Mouse (Mus musculus) lung, postnatal 4 days (tissue): Measurements from ENCODE around the gene Adig.

Source experiments
- DNase-seq, 2 experiments: peaks; one replicate each; pipeline ENCODE4 v3.0.0; 2021

The Adig gene

DNA sequence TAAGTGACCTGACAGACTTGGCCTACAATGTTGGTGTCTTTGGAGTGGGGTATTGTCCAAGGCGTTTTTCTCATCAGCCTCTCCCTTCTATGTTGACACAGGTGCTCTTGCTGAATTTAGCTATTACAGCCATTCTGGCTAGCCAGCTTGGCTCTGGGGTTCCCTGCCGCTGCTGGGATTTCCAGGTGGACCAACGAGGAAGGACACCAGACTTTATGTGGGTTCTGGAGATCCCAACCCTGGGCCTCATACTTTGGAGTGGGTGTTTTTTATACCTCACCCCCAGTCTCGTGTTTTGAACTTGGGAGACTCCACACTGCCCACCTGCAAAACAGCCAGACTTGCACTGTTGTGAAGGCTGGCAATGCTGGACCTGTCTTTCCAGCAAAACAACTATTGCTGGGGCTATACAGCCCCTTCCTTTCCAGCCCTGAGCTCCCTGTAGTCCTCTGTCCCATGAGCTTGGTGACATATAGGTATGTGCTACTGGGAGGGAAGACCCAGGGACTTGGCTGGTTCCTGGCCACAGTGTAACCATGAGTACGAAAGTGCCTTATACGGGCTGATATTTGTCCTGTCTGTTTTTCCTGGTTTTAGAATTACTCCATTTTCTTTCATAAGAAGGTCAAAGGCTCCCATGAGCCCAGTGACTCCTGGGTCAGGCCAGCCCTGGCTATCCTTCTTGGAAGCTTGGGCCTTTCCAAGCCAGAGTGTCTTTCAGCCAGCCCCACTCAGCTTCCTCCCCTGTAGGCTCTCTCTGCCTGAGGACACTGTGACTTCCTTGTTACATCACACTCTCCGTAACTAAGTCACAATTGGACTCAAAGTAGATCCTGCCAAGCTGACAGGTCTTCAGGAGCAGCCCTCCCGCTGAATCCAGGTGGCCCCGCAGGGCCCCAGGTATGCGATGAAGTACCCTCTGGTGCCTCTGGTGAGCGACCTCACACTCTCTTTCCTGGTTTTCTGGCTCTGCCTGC, at the start of gene Adig:
Gene Adig, plus strand, starts transcription at position 777 of the 977 bp plus-strand sequence.
- no peak for DNase-seq

DNA sequence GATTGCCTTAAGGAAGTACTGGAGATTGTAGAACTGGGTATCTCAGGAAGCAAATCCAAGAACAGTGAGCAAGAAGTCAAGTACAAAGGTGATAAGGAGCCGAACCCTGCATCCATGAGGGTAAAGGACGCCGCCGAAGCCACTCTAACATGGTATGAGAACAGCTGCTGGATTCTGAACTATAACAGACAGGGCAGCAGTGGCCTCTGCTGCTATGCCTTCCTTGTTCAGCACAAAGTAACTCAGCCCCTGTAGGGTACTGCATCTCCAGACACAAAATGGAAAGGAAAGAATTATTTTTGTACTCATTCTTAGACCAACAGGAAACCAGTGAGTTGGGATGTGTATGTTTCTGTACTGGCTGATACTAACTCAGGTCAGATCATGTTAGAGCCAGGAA, 46.0 kb upstream of the Adig start:
- no peak for DNase-seq

DNA sequence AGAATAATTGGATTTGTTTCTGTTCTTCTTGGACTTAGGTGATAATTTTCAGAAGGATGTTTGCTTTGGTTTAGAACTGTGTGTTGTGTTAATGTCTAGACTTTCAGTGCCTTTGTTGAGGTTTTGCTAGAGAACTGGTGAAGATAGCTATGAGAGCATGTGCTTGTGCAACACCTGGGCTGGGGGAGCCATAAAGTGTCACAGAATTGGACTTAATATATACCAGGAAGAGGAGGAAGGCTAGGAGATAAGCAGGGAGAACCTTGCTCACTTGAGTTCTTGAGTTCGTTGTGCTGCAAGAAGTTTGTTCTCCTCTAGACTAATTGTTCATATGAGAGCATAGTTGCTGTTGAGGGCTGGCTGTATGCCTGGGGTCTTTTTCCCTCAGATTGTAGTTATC, 44.8 kb upstream of the Adig start:
- DNase-seq: no peak

DNA sequence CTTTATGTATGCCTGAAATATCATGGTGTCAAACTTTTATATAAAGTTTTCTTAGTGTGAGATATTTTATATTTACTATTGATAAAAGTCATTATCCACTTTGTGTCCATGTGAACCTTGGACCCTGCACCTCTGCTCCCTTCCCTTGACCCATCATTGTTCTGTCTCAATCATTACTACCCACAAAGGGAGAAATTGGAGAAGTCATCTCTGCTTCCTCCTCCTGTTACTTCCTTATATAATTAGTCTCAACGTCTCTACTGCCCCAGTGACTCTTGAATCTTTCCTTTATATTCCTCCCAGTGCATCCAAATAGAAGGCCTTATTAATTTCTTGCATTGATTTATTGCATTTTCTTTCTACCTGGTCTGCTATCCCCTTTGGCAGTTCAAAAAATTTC, 40.0 kb upstream of the Adig start:
- DNase-seq: no peak

DNA sequence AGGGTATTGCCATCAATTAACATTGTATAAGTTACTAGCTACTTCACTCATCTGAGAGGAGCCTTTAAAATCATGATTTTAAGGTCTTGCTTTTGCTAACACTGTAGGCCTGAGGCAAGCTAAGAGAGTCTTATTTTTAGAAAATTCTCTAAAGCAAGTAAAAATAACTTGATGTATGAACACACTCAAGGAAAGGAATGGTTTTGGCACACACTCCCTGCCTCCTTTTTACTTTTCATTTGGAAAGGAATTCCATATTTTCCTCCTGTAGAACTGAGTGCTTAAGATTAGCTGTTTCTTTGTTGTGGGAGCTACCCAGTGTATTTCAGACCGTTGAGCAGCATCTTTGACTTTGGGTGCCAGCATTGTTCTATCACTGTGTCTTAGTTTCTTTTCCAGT, 28.3 kb upstream of the Adig start:
- DNase-seq: no peak

DNA sequence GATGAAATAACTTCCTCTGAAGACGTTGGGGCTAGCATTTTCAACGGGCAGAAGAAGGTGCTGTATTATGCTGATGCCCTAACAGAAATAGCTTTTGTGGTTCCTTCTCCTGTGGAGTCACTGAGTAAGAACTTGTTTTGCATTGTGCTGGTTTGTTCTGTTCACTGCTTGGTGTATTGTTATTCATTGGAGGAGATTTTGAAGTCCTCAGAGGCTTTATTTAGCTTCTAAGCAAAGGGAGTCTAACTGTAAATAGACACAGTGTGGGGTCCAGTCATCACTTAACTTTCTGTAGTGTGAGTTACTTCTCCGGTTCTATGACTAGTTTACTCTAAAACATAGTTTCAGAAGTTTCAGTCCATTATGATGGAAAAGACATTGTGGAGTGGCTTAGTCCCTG, 24.8 kb upstream of the Adig start:
- no peak for DNase-seq

DNA sequence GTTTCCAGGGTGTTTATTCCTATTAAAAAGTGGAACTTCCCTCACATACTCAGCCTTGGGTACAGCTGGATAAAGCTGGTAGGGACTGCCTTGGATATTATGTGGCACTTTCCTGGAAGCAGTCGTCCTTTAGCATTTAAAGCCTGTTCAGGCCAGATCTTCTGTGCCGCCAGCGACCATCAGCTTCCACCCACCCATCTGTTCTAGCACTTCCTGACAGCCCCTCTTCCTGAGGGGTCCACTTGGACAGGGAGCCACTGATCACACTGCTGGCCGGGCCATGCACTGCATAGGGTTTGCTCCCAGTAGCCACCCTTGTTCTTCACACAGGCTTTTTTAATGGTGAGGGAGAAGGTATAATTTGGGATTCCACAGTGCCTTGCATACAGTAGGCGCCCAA, 4.0 kb upstream of the Adig start:
- DNase-seq: no peak

DNA sequence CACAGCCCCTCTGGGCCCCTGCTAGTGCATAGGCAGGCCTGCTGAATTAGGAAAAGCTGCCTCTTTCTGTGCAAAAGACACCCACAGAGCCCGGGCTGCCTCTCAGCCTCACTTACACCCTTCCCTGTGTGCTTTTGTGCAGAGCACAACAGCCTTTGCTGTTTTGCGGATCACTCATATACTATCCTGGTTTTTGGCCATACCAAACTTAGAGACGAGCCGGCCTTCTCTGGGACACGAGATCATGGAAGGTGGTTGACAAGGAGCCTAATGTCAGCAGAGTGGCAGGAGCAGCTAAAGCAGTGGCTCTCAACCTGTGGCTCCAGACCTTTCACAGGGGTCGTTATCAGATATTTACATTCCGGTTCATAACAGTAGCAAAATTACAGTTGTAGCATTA, 814 bp downstream of the Adig start:
- DNase-seq: no peak

DNA sequence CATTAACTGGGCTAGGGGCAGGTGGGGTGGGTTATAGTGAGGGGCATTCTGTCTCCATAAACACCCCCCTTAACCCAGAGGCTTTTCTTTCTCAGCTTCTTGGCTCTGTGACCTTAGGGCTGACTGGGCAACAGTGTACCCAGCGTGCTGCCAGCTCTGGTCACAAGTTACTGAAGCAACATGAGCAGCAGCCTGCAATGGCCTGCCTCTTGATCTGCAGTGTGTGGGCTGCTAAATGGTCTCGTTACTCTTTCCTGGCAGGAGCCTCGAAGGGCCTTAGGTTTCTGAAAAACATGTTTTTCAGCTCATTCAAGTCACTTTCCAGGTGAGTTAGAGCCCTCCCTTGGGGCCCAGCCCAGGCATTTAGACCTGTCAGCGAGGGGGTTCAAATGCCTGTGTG, 1.3 kb downstream of the Adig start:
- no peak for DNase-seq

DNA sequence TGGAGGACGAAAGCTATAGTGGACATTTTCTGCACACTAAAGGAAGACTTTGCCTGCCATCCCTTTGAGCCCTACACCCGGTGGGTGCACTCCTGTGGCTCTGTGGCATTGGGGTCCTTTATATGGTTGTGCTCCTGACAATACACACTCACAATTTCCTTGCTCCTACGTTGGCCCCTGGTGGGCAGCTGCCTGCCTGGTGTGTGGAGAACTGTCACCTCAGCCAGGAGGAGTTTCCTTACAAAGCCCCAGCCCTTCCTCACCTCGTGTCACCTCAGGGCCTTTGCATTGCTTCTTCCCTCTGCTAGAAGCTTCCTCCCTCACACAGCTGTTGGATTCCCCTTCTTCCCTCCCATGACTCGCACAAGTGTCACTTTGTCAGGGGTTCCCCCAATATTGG, 4.1 kb downstream of the Adig start:
- no peak for DNase-seq

DNA sequence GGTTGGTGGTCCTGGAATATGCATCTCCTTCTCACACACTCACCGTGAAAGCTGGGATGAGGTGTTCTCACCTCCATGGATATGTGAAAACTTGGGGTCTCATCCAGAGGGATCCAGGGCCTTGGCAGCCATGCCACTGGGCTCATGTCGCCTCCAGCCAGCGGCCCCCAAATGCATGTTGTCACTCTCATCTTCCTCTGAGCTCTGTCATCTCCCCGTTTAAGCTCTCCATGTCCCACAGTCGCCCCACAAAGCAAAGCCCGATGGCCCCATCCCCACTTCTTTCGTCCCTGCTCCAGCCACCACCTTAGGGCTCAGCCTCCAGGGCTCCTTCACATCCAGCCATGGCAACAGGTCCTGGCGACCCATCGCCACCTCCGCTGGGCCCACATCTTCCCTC, 4.6 kb downstream of the Adig start:
- DNase-seq: no peak

DNA sequence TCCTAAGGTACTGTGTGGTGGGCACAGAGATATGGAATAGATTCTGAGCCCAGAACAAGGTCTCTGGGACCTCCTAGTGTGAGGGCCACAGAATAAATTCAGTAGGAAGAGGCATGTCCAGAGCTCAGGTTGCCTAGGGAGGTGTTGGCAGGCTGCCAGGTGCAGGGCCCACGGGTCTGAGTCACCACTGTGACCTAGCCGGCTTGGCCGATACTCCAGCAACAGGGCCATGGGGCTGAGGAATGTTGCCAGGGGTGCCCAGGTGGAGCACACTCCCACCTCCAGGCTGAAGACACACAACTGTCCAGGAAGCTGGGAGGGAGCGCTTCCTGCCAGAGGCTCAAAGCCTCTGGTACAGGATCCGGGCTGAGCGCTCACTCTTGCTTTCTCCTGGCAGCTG, 8.3 kb downstream of the Adig start:
- DNase-seq: peak; percentile 74 to 82

DNA sequence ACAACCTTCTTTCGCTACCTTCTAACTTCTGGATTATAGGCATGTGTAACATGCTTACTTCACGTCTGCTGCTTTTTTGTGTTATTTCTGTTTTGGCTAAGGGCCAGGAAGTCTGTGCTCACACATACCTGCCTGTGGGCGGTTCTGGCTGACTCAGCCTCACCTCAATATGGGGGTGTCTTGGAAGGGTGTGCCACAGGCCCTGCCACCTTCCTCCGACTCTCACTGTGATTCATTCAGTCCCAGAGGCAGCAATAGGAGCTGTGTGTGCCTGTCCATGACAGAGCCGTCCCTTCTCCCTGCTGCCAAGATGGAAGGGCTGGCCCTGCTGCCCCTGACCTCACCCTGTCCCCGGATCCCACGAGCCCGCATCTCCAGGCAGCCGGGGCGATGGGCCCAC, 10.1 kb downstream of the Adig start, which contains the start of gene Arhgap40:
Gene Arhgap40, plus strand, starts transcription at position 269 of the 400 bp plus-strand sequence.
- no peak for DNase-seq

DNA sequence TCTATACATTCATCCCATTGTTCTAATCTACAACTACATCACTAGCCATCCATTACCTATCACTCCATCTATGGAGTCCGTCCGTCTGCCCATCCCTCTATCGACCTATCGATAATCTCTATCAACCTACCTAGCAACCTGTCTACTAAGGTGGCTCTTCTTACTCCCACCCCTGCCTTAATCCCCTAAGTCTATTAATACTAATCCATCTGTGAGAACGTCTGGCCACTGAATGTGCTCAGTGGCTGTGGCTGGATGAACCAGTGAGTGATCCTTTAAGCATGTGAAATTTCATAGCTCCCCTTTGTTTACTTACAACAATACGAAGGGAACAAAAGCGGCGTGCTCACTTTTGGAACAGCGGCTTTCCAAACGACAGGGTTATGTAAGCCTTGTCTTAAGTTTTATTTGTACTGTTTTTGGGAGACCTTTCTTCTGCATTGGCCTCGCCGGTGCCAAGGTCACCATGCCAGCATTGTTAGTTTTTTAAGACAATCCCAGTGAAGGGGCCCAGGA, 11.5 kb downstream of the Adig start:
- DNase-seq: no peak

DNA sequence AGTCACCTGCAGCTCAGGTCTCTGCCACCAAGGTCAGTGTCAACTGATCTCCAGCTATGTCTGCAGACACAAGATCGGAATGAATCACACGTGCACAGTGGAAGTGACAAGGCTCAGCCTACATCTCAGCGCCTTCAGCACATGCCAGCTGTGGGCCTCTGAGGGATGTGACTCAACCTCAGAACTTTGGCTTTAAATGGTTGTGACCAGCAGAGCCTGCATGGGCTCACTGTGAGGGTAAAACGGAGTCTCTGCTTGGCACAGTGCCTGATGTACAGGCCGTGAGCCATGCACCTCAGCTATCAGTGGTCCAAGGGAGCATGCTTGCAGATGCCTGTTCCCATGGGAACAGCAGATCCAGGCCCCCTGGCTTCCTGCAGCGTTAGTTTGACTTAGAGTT, 16.2 kb downstream of the Adig start:
- DNase-seq: no peak

DNA sequence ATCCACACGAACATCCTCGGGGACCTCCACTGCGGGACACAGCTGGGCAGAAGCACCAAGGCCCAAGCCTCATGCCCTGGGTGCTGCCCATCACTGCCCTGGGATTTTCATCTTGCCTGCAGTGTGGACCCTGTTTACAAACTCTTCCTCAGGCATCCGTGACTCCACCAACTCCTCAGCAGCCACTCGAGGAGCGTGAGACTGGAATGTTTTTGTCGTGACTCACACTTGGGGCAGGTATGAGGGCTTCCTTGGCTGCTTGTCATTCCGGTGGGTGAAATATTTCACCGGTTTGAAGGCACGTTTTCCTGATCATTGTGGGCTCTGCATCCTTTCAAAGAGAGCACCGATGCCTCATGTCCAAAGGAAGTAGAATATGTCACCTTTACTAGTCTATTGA, 16.7 kb downstream of the Adig start:
- peak; percentile 40 to 70 for DNase-seq

DNA sequence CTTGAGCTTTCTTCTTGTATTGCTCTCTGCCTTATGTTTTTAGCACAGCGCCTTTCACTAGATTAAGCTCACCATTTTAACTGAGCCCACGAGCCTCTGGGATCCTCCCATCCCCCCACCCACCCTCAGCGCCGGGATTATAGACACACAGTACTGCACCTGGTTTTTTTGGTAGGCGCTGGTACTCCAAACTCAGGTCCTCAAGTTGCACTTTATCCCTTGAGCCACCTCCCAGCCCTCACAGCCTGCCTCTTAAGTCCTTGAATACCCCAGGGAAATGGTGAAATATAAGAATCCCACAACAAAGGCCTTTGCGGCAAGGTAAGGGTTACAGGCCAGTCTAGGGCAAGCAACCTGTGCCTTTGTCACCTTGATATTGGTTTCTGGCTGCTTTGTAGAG, 17.4 kb downstream of the Adig start:
- no peak for DNase-seq

DNA sequence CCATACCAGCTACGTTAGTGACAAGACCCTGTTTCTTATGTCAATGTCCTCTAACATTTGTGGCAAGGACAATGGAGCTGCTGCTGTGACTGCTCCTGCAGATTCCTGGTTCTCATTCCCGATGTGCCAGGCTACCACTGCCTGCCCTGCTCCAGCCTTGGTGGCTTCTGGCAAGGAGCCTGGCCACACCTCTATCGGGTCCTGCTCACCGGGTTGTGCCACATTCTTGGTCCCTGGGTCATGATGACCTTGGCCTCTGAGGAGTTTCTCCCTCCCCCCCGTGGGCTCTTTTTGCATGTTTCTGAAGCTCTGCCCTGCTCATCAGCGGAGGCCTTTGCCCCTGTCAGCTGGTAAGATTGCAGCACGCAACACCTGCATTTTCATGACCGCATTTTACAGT, 20.6 kb downstream of the Adig start:
- DNase-seq: peak; percentile 59 to 72

DNA sequence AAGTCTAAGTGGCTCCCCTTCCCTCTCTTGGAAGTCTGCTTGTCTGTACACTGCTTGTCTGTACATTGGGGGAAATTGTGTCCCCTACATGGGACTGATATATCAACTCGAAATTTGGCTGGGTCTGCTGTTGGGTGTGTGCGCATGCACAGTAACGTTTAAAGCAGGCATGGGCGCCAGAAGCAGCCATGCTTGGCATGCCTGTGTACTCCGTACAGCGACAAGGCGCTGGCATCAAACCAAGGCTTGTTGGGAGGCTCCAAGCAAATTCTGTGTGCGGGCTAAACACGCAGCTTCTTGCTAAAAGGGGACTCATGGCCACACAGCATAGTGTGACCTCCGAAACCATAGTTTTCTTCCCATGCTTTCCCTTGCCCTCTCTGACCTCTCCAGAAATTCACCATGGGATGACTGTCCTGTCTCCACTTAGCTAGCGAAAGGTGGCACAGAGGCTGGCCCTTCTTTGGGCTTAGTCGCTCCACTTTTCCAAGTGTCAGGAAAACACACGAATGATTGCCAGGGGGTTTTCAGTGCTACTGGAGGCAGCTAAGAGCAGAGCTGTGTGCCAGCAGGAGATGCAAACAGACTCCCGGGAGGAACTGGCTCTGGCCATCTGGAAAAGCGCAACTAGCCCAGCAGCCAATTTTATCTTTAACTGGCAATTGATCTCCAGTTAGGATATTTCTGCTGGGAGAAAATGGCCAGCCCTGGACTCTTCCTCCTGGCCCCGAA, 21.9 kb downstream of the Adig start:
- peak in 1 of 2 experiments; percentile 32 for DNase-seq

DNA sequence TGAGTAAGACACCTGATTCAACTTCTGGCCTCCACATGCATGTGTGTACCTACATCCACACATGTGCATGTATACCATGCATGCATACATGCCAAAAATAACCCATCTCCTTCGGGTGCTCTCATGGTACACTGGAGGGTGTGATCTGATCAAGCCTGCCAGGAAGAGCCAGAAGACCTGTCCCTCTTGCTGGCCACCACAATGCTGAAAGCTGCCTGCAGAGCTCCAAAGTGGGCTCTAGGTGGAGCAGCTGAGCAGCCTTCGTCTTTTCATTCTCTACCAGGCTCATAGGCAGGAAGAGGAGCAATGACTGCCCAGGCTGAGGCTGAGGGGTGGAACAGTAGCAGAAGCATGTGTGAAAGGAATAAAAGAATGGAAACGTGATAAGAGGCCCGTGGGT, 31.7 kb downstream of the Adig start:
- DNase-seq: peak; percentile 37 to 62

DNA sequence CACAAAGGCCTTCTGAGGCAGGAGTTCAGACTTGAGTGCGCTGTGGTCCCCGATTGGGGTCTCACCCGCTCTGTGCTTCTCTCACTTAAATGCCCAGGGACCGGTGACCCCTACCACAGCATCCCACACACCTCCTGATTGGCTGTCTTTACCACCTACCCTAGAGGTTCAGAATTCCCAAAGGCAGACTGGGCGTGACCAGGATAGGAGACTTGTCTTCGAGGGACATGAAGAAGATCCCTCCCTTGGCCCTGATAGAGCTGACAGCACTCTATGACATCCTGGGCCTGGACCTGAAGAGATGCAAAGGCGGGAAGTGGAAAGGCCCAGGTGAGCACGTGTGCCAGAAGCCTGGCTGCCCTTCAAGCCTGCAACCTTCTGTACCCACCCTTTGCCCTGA, 32.1 kb downstream of the Adig start:
- DNase-seq: no peak

DNA sequence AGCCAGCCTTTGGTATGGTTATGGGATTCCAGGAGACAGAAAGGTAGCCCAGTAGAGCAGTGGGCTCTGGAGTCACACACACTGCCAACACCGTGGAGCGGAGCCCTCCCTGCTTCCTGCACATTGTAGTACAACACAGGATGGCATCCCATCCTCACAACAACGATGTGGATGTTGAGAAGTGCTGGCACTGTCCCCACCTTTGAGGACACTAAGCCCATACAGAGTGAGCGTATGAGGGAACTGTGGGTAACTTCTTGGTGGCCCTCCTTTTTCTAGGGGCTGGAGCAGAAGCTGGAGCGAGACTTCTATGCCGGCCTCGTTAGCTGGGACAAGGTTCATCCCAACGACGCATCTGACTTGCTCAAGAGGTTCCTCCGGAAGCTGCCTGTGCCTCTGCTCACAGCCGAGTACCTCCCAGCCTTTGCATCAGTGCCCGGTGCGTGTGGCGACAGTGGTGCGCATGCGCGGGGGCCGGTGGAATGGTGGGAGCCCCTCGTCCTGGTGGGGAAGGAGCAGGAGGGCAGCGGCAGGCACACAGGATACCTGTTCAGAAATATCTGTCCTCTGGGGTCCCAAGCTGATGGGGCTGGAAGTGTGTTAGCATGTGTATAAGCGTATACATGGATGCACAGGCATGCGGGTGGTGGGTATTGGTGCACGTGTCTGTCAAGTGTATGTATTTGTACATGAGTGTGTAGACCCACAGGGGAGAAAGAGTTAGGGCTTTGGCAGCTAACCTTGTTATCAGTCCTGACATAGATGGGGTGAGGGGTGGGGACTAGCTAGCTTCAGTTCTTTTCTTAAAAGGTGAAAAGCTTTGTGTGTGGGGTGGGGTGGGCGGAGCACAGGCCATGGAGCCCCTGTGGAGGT, 37.3 kb downstream of the Adig start:
- DNase-seq: no peak

DNA sequence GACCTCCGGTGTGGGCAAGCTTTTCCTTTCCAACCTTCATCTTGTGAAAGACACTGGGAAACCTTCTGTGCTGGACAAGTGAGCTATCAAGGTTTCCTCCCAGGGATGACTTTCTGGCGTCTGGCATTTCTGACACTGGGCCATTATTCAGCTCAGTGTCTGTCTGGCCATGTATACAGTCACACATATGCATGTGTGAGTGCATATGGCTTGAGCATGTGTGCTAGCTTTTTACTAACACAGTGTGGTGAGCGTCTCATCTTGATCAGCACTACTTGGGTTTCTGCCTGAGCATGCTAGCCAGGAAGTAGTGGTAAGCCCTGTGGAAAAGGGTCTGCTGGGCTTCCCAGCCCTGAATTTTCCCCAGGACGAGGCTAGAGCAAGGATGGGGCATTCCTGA, 38.9 kb downstream of the Adig start:
- no peak for DNase-seq
